Mouse (Mus musculus) gastrocnemius, postnatal 36 days (tissue): ENCODE measurements around the gene Kctd15. TPM values are rescaled to one million over a fixed set of nuclear protein-coding genes. Genes with fewer than 3 reads are reported as not detected.
A peak's percentile ranks its signal among the peaks of the same experiment; 100 is the strongest.

ENCODE experiments used
- DNase-seq, 2 experiments: peaks; one replicate each; pipeline ENCODE4 v3.0.0; 2022
- intact Hi-C: fragments of 180-260 bp; cut with DNase I; formaldehyde crosslinking; loops from one replicate; pipeline ENCODE4 v1.15.1; 2025
- long read RNA-seq, 2 experiments: library from polyadenylated mRNA; stranded (forward); transcript quantifications; one replicate each; pipeline ENCODE4 v2.0.0; 2021
- total RNA-seq, 2 experiments: library from RNA; stranded (reverse); gene quantifications; 2 replicates each; pipeline ENCODE4 v1.2.3; 2021

The Kctd15 gene
- 10 to 100 TPM; 41.0 to 42.9 TPM for total RNA-seq
- long read RNA-seq, experiment 1, transcript Kctd15-202 (7 exons, 2,407 nt) = major isoform, 6 of 26 reads
- long read RNA-seq, experiment 1, partial matches to known transcripts = 1 of 26 reads
- long read RNA-seq, experiment 1, other reads (novel, unspliced or antisense) = 19 of 26 reads
- long read RNA-seq, experiment 2, transcript Kctd15-202 (7 exons, 2,407 nt) = major isoform, 6 of 36 reads
- long read RNA-seq, experiment 2, partial matches to known transcripts = 2 of 36 reads
- long read RNA-seq, experiment 2, other reads (novel, unspliced or antisense) = 28 of 36 reads

- DNase-seq = no peak
- intact Hi-C loops = no loop called here
Measured at GRCm38 (mm10) chr7:34656632-34657031, at the start of gene Kctd15. TSS of gene Kctd15 (minus strand) at chr7:34656732.

- intact Hi-C loops = no loop called here
- no peak for DNase-seq
Measured at GRCm38 (mm10) chr7:34704401-34704800, 47.9 kb upstream of the Kctd15 start.

GRCm38 (mm10) chr7:34703437-34703836 is 46.9 kb upstream of the Kctd15 start:
- intact Hi-C loops = no loop called here
- DNase-seq = no peak

- DNase-seq = no peak
- intact Hi-C loops = no loop called here
Measured at GRCm38 (mm10) chr7:34702718-34703351, 46.3 kb upstream of the Kctd15 start.

GRCm38 (mm10) chr7:34699888-34700287 is 43.4 kb upstream of the Kctd15 start:
- intact Hi-C loops = no loop called here
- no peak for DNase-seq

- intact Hi-C loops = no loop called here
- DNase-seq = no peak
Measured at GRCm38 (mm10) chr7:34698221-34698620, 41.7 kb upstream of the Kctd15 start.

- no peak for DNase-seq
- intact Hi-C loops = no loop called here
Measured at GRCm38 (mm10) chr7:34696086-34696485, 39.6 kb upstream of the Kctd15 start.

- no peak for DNase-seq
- intact Hi-C loops = no loop called here
Measured at GRCm38 (mm10) chr7:34694898-34695297, 38.4 kb upstream of the Kctd15 start.

GRCm38 (mm10) chr7:34693916-34694315 is 37.4 kb upstream of the Kctd15 start:
- no peak for DNase-seq
- intact Hi-C loops = no loop called here

- intact Hi-C loops = no loop called here
- no peak for DNase-seq
Measured at GRCm38 (mm10) chr7:34693072-34693471, 36.5 kb upstream of the Kctd15 start.

- intact Hi-C loops = no loop called here
- no peak for DNase-seq
Measured at GRCm38 (mm10) chr7:34690111-34690510, 33.6 kb upstream of the Kctd15 start.

GRCm38 (mm10) chr7:34689028-34689427 is 32.5 kb upstream of the Kctd15 start:
- DNase-seq = no peak
- intact Hi-C loops = no loop called here

GRCm38 (mm10) chr7:34685801-34686200 is 29.3 kb upstream of the Kctd15 start:
- intact Hi-C loops = no loop called here

GRCm38 (mm10) chr7:34685176-34685575 is 28.6 kb upstream of the Kctd15 start:
- DNase-seq = no peak
- intact Hi-C loops = no loop called here

More at GRCm38 (mm10) chr7:34685801-34686200, 29.3 kb upstream of the Kctd15 start:
- DNase-seq = no peak

- no peak for DNase-seq
- intact Hi-C loops = no loop called here
Measured at GRCm38 (mm10) chr7:34680771-34681421, 24.4 kb upstream of the Kctd15 start.

- intact Hi-C loops = loop anchor here (10.0 kb wide), 2 partner anchors 235 to 345 kb away; partner anchors contain the start of gene Pepd
Measured at GRCm38 (mm10) chr7:34679886-34680285, 23.4 kb upstream of the Kctd15 start.

GRCm38 (mm10) chr7:34675831-34676514 is 19.4 kb upstream of the Kctd15 start:
- intact Hi-C loops = loop anchor here (1.0 to 10.0 kb wide), 3 partner anchors 43 to 349 kb away; partner anchors contain the start of gene Pepd
- DNase-seq = peak; percentile 50 to 69

More at GRCm38 (mm10) chr7:34679886-34680285, 23.4 kb upstream of the Kctd15 start:
- no peak for DNase-seq

GRCm38 (mm10) chr7:34675120-34675790 is 18.7 kb upstream of the Kctd15 start:
- DNase-seq = no peak
- intact Hi-C loops = loop anchor here (10.0 kb wide), 2 partner anchors 240 to 350 kb away; partner anchors contain the start of gene Pepd

- intact Hi-C loops = loop anchor here (1.0 to 10.0 kb wide), 7 partner anchors 111 to 499 kb away; partner anchors contain the start of gene Pepd
- DNase-seq = no peak
Measured at GRCm38 (mm10) chr7:34672916-34673315, 16.4 kb upstream of the Kctd15 start.

- intact Hi-C loops = loop anchor here (1.0 to 10.0 kb wide), 7 partner anchors 110 to 500 kb away; partner anchors contain the start of gene Pepd
- peak; percentile 80 to 81 for DNase-seq
Measured at GRCm38 (mm10) chr7:34671911-34672310, 15.4 kb upstream of the Kctd15 start.
